Mouse (Mus musculus): ENCODE data around the gene Tmem237. TPM values are rescaled to one million over a fixed set of nuclear protein-coding genes. Genes with fewer than 3 reads are reported as not detected.
A peak's percentile ranks its signal among the peaks of the same experiment; 100 is the strongest.

Gene Tmem237
- polyA plus RNA-seq, 1 experiment from 2014 or later: 59.4 TPM

GRCm38 (mm10) chr1:59161396-59161795, 41.2 kb upstream of the Tmem237 start:
- peaks cover 4% of the 10 kb centered on the region for H3K4me1 ChIP-seq (ENCODE audit: control insufficient read depth, insufficient read depth, low read length)
- no peak overlapping the region for H3K4me2 ChIP-seq
- H3K9me3 ChIP-seq (ENCODE audit: control insufficient read depth, low read length): no peaks in the 10 kb centered on the region
- no peak overlapping the region for H3K9ac ChIP-seq (ENCODE audit: low read length)
- H3K27me3 ChIP-seq (ENCODE audit: control insufficient read depth, insufficient read depth, low read length): no peaks in the 10 kb centered on the region
- H3K36me3 ChIP-seq (ENCODE audit: control insufficient read depth, insufficient read depth, low read length): no peaks in the 10 kb centered on the region; the same call in 1 of the 2 replicates
- H3K4me3 ChIP-seq (ENCODE audit: low read depth, low read length): no peak overlapping the region
- 62% methylated on average over 6 of the region's 6 CpGs for WGBS
- no peak overlapping the region for H3K27ac ChIP-seq (ENCODE audit: low read depth, low read length)
- DNase-seq (ENCODE audit: low spot score, missing footprints): no peak
- no peak for ATAC-seq (ENCODE audit: low FRiP score)

GRCm38 (mm10) chr1:59160871-59161270, 40.7 kb upstream of the Tmem237 start:
- Histone ChIP-seq H3K9ac (ENCODE audit: low read length) (no peak overlapping the region), H3K4me1 (ENCODE audit: control insufficient read depth, insufficient read depth, low read length) (peaks cover 4% of the 10 kb centered on the region), H3K27me3 (ENCODE audit: control insufficient read depth, insufficient read depth, low read length) (no peaks in the 10 kb centered on the region), H3K36me3 (ENCODE audit: control insufficient read depth, insufficient read depth, low read length) (no peaks in the 10 kb centered on the region; the same call in 1 of the 2 replicates), H3K4me3 (ENCODE audit: low read depth, low read length) (no peak overlapping the region), H3K27ac (ENCODE audit: low read depth, low read length) (no peak overlapping the region), H3K9me3 (ENCODE audit: control insufficient read depth, low read length) (no peaks in the 10 kb centered on the region), H3K4me2 (no peak overlapping the region)
- ATAC-seq (ENCODE audit: low FRiP score) (no peak), DNase-seq (ENCODE audit: low spot score, missing footprints) (no peak)
- 85% methylated on average over 6 of the region's 6 CpGs for WGBS

GRCm38 (mm10) chr1:59159136-59159535, 38.9 kb upstream of the Tmem237 start:
- 94% methylated on average over 3 of the region's 3 CpGs for WGBS
- H3K4me1 ChIP-seq (ENCODE audit: control insufficient read depth, insufficient read depth, low read length): peaks cover 3% of the 10 kb centered on the region

GRCm38 (mm10) chr1:59158498-59158897, 38.3 kb upstream of the Tmem237 start:
- Histone ChIP-seq H3K36me3 (ENCODE audit: control insufficient read depth, insufficient read depth, low read length) (no peaks in the 10 kb centered on the region), H3K4me2 (no peak overlapping the region), H3K27ac (ENCODE audit: low read depth, low read length) (no peak overlapping the region), H3K9me3 (ENCODE audit: control insufficient read depth, low read length) (no peaks in the 10 kb centered on the region), H3K27me3 (ENCODE audit: control insufficient read depth, insufficient read depth, low read length) (no peaks in the 10 kb centered on the region), H3K4me3 (ENCODE audit: low read depth, low read length) (no peak overlapping the region), H3K9ac (ENCODE audit: low read length) (no peak overlapping the region), H3K4me1 (ENCODE audit: control insufficient read depth, insufficient read depth, low read length) (no peaks in the 10 kb centered on the region; the same call in 1 of the 2 replicates)
- ATAC-seq (ENCODE audit: low FRiP score) (no peak), DNase-seq (ENCODE audit: low spot score, missing footprints) (no peak)
- WGBS: 87% methylated on average over 7 of the region's 7 CpGs

More at GRCm38 (mm10) chr1:59159136-59159535, 38.9 kb upstream of the Tmem237 start:
- H3K4me3 ChIP-seq (ENCODE audit: low read depth, low read length): no peak overlapping the region
- no peak overlapping the region for H3K27ac ChIP-seq (ENCODE audit: low read depth, low read length)
- no peak overlapping the region for H3K9ac ChIP-seq (ENCODE audit: low read length)
- ATAC-seq (ENCODE audit: low FRiP score): no peak
- DNase-seq (ENCODE audit: low spot score, missing footprints): no peak
- no peaks in the 10 kb centered on the region for H3K9me3 ChIP-seq (ENCODE audit: control insufficient read depth, low read length)
- no peak overlapping the region for H3K4me2 ChIP-seq
- no peaks in the 10 kb centered on the region for H3K27me3 ChIP-seq (ENCODE audit: control insufficient read depth, insufficient read depth, low read length)
- no peaks in the 10 kb centered on the region for H3K36me3 ChIP-seq (ENCODE audit: control insufficient read depth, insufficient read depth, low read length)

GRCm38 (mm10) chr1:59157846-59158245, 37.6 kb upstream of the Tmem237 start:
- Histone ChIP-seq H3K27ac (ENCODE audit: low read depth, low read length) (no peak overlapping the region), H3K9ac (ENCODE audit: low read length) (no peak overlapping the region), H3K4me1 (ENCODE audit: control insufficient read depth, insufficient read depth, low read length) (no peaks in the 10 kb centered on the region; the same call in 1 of the 2 replicates), H3K4me2 (no peak overlapping the region), H3K36me3 (ENCODE audit: control insufficient read depth, insufficient read depth, low read length) (no peaks in the 10 kb centered on the region), H3K27me3 (ENCODE audit: control insufficient read depth, insufficient read depth, low read length) (no peaks in the 10 kb centered on the region), H3K9me3 (ENCODE audit: control insufficient read depth, low read length) (no peaks in the 10 kb centered on the region), H3K4me3 (ENCODE audit: low read depth, low read length) (no peak overlapping the region)
- no peak for DNase-seq (ENCODE audit: low spot score, missing footprints)
- WGBS: 92% methylated on average over 4 of the region's 4 CpGs
- no peak for ATAC-seq (ENCODE audit: low FRiP score)

GRCm38 (mm10) chr1:59152346-59152745, 32.1 kb upstream of the Tmem237 start:
- Histone ChIP-seq H3K9me3 (ENCODE audit: control insufficient read depth, low read length) (no peaks in the 10 kb centered on the region), H3K27me3 (ENCODE audit: control insufficient read depth, insufficient read depth, low read length) (no peaks in the 10 kb centered on the region), H3K9ac (ENCODE audit: low read length) (no peak overlapping the region), H3K4me1 (ENCODE audit: control insufficient read depth, insufficient read depth, low read length) (no peaks in the 10 kb centered on the region), H3K27ac (ENCODE audit: low read depth, low read length) (no peak overlapping the region), H3K4me3 (ENCODE audit: low read depth, low read length) (no peak overlapping the region), H3K36me3 (ENCODE audit: control insufficient read depth, insufficient read depth, low read length) (no peaks in the 10 kb centered on the region), H3K4me2 (no peak overlapping the region)
- DNase-seq (ENCODE audit: low spot score, missing footprints) (no peak), ATAC-seq (ENCODE audit: low FRiP score) (no peak)
- WGBS: 77% methylated on average over 4 of the region's 4 CpGs

GRCm38 (mm10) chr1:59150542-59150941, 30.3 kb upstream of the Tmem237 start:
- Histone ChIP-seq H3K4me3 (ENCODE audit: low read depth, low read length) (no peak overlapping the region), H3K36me3 (ENCODE audit: control insufficient read depth, insufficient read depth, low read length) (no peaks in the 10 kb centered on the region), H3K9me3 (ENCODE audit: control insufficient read depth, low read length) (no peaks in the 10 kb centered on the region), H3K27ac (ENCODE audit: low read depth, low read length) (no peak overlapping the region), H3K4me1 (ENCODE audit: control insufficient read depth, insufficient read depth, low read length) (no peaks in the 10 kb centered on the region), H3K9ac (ENCODE audit: low read length) (no peak overlapping the region), H3K27me3 (ENCODE audit: control insufficient read depth, insufficient read depth, low read length) (no peaks in the 10 kb centered on the region), H3K4me2 (no peak overlapping the region)
- DNase-seq (ENCODE audit: low spot score, missing footprints): no peak
- 87% methylated on average over 5 of the region's 5 CpGs for WGBS
- ATAC-seq (ENCODE audit: low FRiP score): no peak

- WGBS: 79% methylated on average over 10 of the region's 10 CpGs
- ATAC-seq (ENCODE audit: low FRiP score) (no peak), DNase-seq (ENCODE audit: low spot score, missing footprints) (no peak)
- no peaks in the 10 kb centered on the region for H3K36me3 ChIP-seq (ENCODE audit: control insufficient read depth, insufficient read depth, low read length)
- H3K27me3 ChIP-seq (ENCODE audit: control insufficient read depth, insufficient read depth, low read length): no peaks in the 10 kb centered on the region
- no peak overlapping the region for H3K9ac ChIP-seq (ENCODE audit: low read length)
- no peak overlapping the region for H3K27ac ChIP-seq (ENCODE audit: low read depth, low read length)
- no peak overlapping the region for H3K4me3 ChIP-seq (ENCODE audit: low read depth, low read length)
- no peak overlapping the region for H3K4me2 ChIP-seq
- H3K9me3 ChIP-seq (ENCODE audit: control insufficient read depth, low read length): peaks cover 3% of the 10 kb centered on the region; the same call in 1 of the 2 replicates
- no peaks in the 10 kb centered on the region for H3K4me1 ChIP-seq (ENCODE audit: control insufficient read depth, insufficient read depth, low read length)
Measured at GRCm38 (mm10) chr1:59144543-59144942, 24.3 kb upstream of the Tmem237 start.

GRCm38 (mm10) chr1:59142809-59143208, 22.6 kb upstream of the Tmem237 start:
- H3K9ac ChIP-seq (ENCODE audit: low read length): no peak overlapping the region
- H3K27me3 ChIP-seq (ENCODE audit: control insufficient read depth, insufficient read depth, low read length): no peaks in the 10 kb centered on the region
- peaks cover 3% of the 10 kb centered on the region; the same call in 1 of the 2 replicates for H3K9me3 ChIP-seq (ENCODE audit: control insufficient read depth, low read length)
- ATAC-seq (ENCODE audit: low FRiP score) (no peak), DNase-seq (ENCODE audit: low spot score, missing footprints) (peak; percentile 91)
- no peak overlapping the region for H3K27ac ChIP-seq (ENCODE audit: low read depth, low read length)
- H3K4me1 ChIP-seq (ENCODE audit: control insufficient read depth, insufficient read depth, low read length): no peaks in the 10 kb centered on the region
- no peaks in the 10 kb centered on the region for H3K36me3 ChIP-seq (ENCODE audit: control insufficient read depth, insufficient read depth, low read length)
- H3K4me3 ChIP-seq (ENCODE audit: low read depth, low read length): no peak overlapping the region
- no peak overlapping the region for H3K4me2 ChIP-seq

- Histone ChIP-seq H3K27ac (ENCODE audit: low read depth, low read length) (no peak overlapping the region), H3K9ac (ENCODE audit: low read length) (no peak overlapping the region), H3K27me3 (ENCODE audit: control insufficient read depth, insufficient read depth, low read length) (no peaks in the 10 kb centered on the region), H3K9me3 (ENCODE audit: control insufficient read depth, low read length) (no peaks in the 10 kb centered on the region), H3K36me3 (ENCODE audit: control insufficient read depth, insufficient read depth, low read length) (no peaks in the 10 kb centered on the region), H3K4me1 (ENCODE audit: control insufficient read depth, insufficient read depth, low read length) (no peaks in the 10 kb centered on the region), H3K4me2 (no peak overlapping the region), H3K4me3 (ENCODE audit: low read depth, low read length) (no peak overlapping the region)
- WGBS: 85% methylated on average over 5 of the region's 5 CpGs
- DNase-seq (ENCODE audit: low spot score, missing footprints): no peak
- ATAC-seq (ENCODE audit: low FRiP score): no peak
Measured at GRCm38 (mm10) chr1:59134419-59134818, 14.2 kb upstream of the Tmem237 start.
